Mouse (Mus musculus) frontal cortex, adult 2 months (tissue): ENCODE measurements around the gene Gm5737. TPM values are rescaled to one million over a fixed set of nuclear protein-coding genes. Genes with fewer than 3 reads are reported as not detected.

Experiments used
- DNase-seq, 2 experiments: peaks; one replicate each; pipeline ENCODE4 v3.0.0; 2022; ENCODE audit warnings: low spot score in 1 of 2; ENCODE audit errors: extremely low spot score in 1 of 2
- polyA plus RNA-seq: library from polyadenylated mRNA; depleted of rRNA; stranded (reverse); fragments of >200 nt; gene quantifications from 2 replicates; pipeline ENCODE4 v1.2.3, GENCODE M21; 2012; rRNA removed

The Gm5737 gene
- polyA plus RNA-seq, 1 experiment, result not detected

DNA sequence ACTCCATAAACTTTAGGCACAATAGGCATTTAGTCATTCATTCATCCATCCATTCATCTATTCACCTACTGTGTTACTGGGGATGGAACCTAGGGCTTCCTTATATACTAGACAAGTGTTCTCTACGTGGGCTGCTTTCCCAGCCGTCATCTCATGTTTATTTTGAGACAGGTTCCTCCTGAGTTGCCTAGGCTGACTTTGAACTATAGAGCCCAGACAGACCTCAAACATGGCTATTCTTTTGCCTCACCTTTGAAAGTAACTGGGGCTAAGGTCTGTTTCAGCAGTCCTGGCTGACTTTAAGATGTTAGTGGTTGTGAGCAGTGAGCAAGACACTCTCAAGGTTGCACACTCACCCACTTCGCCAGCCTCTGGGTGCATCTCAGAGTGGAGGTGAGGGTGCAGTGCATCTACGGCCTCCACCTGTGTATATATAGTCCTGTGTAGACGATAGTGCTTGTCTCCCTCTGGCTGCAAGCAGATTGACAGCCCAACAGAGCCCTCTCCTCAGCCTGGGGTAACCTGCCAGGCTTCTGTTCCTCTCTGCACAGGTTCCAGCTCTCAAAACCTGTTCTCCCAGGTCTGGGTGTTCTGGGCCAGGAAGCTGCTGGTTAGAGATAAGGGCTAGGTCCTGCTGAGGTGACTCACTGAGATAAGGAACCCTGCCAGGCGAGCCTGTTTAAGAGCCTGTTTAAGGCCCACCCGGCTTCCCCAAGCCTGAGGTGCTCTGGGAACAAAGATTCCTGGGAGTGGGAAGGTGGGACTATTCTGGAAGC lies 62.8 kb downstream of the Gm5737 start:
- DNase-seq, result no peak

GRCm38 (mm10) chr7:120875540-120876388 lies 63.6 kb downstream of the Gm5737 start:
- no peak for DNase-seq

DNA sequence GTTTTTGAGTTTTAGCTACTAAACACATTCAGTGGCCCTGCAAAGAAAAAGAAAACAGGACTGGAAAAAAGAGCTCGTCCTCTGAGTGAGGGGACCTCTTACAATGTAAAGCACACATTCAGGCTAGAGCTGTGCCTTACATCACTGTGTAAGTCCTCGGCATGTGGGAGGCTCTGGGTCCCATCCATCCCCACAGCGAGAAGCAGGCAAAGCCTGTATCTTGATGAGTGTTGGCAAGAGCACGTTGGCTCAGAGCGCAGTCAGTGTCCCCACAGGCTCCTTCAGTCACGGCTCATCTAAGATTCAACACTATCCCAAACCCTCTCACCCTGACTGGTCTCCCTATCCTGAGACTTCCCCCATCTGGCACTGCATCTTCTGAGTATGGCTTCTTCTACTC lies 66.1 kb downstream of the Gm5737 start:
- peak in 1 of 2 experiments; percentile 47 for DNase-seq

DNA sequence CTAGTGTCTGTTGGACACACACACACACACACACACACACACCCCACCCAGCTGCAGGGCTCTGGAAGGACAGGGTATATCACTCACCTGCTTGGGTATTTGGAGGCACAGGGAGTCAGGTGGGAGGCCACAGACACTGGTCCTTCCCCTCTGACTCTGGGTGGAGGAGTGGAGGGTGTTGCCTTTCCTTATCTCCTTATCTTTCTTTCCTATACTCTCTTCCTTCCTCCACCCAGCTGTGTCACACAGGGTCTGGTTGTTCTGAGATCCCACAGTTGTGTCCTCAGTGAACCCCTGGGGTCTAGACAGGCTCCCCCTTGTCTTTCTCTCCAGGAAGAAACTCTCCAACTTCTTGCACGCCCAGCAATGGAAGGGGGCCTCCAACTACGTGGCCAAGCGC lies 67.8 kb downstream of the Gm5737 start:
- no peak for DNase-seq

DNA sequence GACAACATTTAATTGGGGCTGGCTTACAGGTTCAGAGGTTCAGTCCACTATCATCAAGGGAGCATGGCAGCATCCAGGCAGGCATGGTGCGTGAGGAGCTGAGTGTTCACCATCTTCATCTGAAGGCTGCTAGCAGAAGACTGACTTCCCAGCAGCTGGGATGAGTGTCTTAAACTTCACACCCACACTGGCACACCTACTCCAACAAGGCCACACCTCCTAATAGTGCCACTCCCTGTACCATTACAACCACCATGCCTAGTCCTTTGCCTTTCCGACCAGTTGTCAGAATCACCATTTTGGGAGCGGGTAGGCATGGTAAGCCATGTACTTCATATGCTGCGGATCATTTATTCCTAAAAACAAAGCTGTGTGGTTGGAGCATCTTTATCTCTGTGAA lies 68.6 kb downstream of the Gm5737 start:
- DNase-seq, result no peak

Other genes starting within 250 kb of the Gm5737 start
- 187 and 236 TPM in 2 replicates for gene Uqcrc2, start 177.2 kb upstream of the Gm5737 start, polyA plus RNA-seq
- 0.11 and 0.16 TPM in 2 replicates for gene Pdzd9, start 142.0 kb upstream of the Gm5737 start, polyA plus RNA-seq
- gene Mosmo, start 134.7 kb upstream of the Gm5737 start, polyA plus RNA-seq, result 33.9 and 36.5 TPM in 2 replicates
- 9.5 and 11.2 TPM in 2 replicates for gene Vwa3a, start 73.0 kb upstream of the Gm5737 start, polyA plus RNA-seq
- 30.5 and 35.3 TPM in 2 replicates for gene Eef2k, start 30.5 kb downstream of the Gm5737 start, polyA plus RNA-seq
- gene Polr3e, start 105.4 kb downstream of the Gm5737 start, polyA plus RNA-seq, result 28.2 and 30.9 TPM in 2 replicates
- 10.9 and 13.6 TPM in 2 replicates for gene Cdr2, start 169.9 kb downstream of the Gm5737 start, polyA plus RNA-seq
- 0.44 and 0.52 TPM in 2 replicates for gene Mfsd13b, start 170.1 kb downstream of the Gm5737 start, polyA plus RNA-seq
- 58.0 and 60.3 TPM in 2 replicates for gene Mettl9, start 222.1 kb downstream of the Gm5737 start, polyA plus RNA-seq